In the genomic region with DNA sequence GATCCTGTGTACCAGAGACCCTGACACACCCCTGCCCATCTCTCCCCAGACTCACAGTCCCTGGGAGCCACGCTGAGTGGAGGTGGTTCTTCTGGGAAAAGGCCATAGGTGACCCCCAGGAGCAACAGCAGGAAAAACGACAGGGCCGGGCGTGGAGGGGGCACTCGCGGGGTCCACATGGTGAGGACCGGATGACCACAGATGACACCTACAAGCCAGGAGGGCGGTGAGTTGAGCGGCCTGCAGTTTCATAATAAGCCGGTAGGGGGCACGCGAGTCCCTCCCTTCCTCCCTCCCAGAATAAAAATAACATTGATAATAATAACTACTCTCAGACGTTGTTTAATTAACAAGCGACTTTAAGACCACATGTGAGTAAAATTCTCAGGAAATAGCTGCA, we compare ENCODE assay signal across 1 mouse cellular context.
TF ChIP-seq lines count a peak whose summit lies in the region.

No protein-coding gene starts in this region.

TF ChIP-seq in CH12.LX, 34 proteins besides CTCF, POLR2A, EP300 and RAD21:
- TF ChIP-seq ETS1 (conservative IDR thresholded peaks at IDR 0.05; ENCODE audit: low read depth, low read length) (no peak), USF2 (conservative IDR thresholded peaks at IDR 0.05; ENCODE audit: low read depth, low read length) (no peak), TBP (conservative IDR thresholded peaks at IDR 0.05; ENCODE audit: low read depth, low read length) (no peak), TCF12 (IDR thresholded peaks at IDR 0.05; ENCODE audit: low read depth, low read length) (no peak), RCOR1 (conservative IDR thresholded peaks at IDR 0.05; ENCODE audit: low read depth, low read length) (no peak), SMC3 (IDR thresholded peaks at IDR 0.05; ENCODE audit: low read depth, low read length) (peak; percentile 66), MAX (IDR thresholded peaks at IDR 0.05; ENCODE audit: low read length) (peak; percentile 35; the same call in 1 of the 2 replicates), HCFC1 (IDR thresholded peaks at IDR 0.05; ENCODE audit: low read depth, low read length) (no peak), MAFK (IDR thresholded peaks at IDR 0.05; ENCODE audit: insufficient replicate concordance, low read length) (no peak), BHLHE40 (IDR thresholded peaks at IDR 0.05; ENCODE audit: low read depth, low read length) (no peak), NRF1 (IDR thresholded peaks at IDR 0.05; ENCODE audit: low read depth, low read length) (no peak), GABPA (IDR thresholded peaks at IDR 0.05; ENCODE audit: insufficient replicate concordance, low read depth, low read length) (no peak), ZKSCAN1 (IDR thresholded peaks at IDR 0.05; ENCODE audit: borderline replicate concordance, low read depth, low read length) (no peak), ZNF384 (IDR thresholded peaks at IDR 0.05; ENCODE audit: low read depth, low read length) (no peak)
